Mouse (Mus musculus): ENCODE results near the gene Phyh. TPM values are rescaled to one million over a fixed set of nuclear protein-coding genes. Genes with fewer than 3 reads are reported as not detected.

The Phyh gene
- 47.5 and 52.4 TPM in 2 replicates for polyA plus RNA-seq (2012; rRNA removed)

DNA sequence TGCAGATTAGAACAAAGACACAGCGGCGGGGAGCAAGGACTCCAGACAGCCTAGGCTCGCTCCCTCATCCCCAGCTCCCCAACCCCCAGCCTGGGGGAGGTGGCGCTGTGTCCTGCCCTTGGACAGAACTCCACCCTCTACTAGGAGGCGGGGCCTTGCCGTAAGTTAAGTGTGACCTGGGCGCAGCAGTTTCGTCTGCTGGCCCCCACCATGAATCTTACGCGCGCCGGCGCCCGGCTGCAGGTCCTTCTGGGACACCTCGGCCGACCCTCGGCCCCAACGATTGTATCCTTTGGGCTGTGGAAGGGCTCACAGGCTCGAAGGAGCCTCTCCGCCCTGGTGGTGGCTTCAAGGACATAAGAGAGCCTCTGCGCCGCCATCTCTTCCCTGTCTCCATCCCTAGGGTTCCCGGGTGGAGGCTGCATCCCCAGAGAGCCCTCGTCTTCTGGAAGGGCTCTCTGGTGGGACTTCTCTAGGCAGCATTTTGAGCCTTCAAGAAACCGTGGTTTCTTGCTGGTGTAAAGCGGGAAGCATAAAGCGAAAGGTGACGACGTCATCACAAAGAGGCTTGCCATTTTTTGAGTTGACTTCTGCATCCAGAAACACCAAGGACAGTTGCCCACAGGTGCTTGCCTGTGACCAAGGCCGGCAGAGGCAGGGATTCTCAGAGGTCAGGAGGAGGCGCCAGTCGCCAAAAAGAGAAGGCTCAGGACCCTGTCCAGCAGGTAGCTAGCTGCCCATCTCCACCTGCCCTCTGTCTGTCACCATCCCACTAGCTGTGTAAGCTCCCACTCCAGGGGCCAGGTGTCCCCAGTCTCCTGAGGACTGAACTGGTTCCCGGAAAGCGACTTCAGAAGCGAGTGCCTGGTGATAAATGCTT is at the start of gene Phyh:
TSS of gene Phyh (plus strand) at position 160 of the 880 bp plus-strand sequence.

DNA sequence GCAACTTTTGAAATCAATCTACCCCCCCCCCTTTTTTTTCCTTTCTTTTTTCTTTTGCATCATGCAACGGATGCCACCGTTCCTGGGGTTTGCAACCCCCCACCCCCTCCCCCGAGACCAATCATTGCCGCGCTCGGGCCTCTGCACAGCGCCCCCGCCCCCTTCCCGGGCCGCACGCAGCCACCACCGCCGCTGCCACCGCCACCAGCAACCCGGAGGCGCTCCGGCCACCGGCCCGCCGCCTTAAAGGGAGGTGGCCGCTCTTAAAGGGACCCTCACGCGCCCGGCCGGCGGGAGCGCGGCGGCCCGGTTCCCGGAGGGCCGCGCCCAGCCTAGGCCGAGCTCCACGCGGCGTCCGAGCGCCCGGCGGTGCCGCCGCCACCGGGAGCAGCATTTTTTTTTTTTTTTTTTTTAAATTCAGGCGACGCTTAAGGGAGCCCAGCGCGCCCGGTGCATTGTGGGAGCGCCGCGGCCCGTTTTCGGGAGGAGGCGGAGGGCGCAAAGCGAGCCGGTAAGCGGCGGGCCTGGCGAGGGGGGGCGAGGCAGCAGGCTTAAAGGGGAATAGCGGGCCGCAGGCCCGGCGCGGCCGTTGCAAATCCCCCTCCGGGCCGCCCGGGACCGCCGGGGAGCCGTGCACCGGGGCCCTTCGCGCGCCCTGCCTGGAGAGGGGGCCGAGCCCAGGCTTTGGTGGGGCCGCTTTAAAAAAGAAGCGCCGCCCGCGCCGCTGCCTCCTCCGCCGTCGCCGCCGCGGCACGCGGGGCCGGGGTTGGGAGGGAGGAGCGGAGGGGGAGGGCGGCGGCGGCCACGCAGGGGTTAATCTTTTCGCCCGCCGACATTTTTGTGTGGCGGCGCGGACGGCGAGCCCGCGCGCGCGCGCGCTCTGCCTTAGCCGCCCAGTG is 37.2 kb upstream of the Phyh start, which contains the start of gene Sephs1:
TSS of gene Sephs1 (plus strand) at position 215 of the 899 bp plus-strand sequence.

GRCm38 (mm10) chr2:4975807-4976206 is 57.0 kb downstream of the Phyh start, which contains the start of gene Ucma:
Ucma (plus strand) TSS chr2:4976122.

Other genes starting within 250 kb of the Phyh start
- 3.7 and 3.8 TPM in 2 replicates for gene Bend7, start 201.2 kb upstream of the Phyh start, polyA plus RNA-seq (2012; rRNA removed)
- gene Sephs1, start 37.5 kb upstream of the Phyh start, polyA plus RNA-seq (2012; rRNA removed): 53.7 and 54.5 TPM in 2 replicates
- gene Ucma, start 57.1 kb downstream of the Phyh start, polyA plus RNA-seq (2012; rRNA removed): 0.38 and 2.0 TPM in 2 replicates
- gene Mcm10, start 93.8 kb downstream of the Phyh start, polyA plus RNA-seq (2012; rRNA removed): 4.2 and 5.3 TPM in 2 replicates
- 5.9 and 7.4 TPM in 2 replicates for gene Optn, start 145.0 kb downstream of the Phyh start, polyA plus RNA-seq (2012; rRNA removed)
- 4.3 and 5.2 TPM in 2 replicates for gene Ccdc3, start 218.8 kb downstream of the Phyh start, polyA plus RNA-seq (2012; rRNA removed)